Mouse (Mus musculus) spleen, adult 2 months (tissue): ENCODE results near the gene Stard5. TPM values are rescaled to one million over a fixed set of nuclear protein-coding genes. Genes with fewer than 3 reads are reported as not detected.

Experiments
- DNase-seq, 2 experiments: peaks; one replicate each; pipeline versions ENCODE4 v3.0.0 to v3.0.0-alpha.2; 2012 to 2021; ENCODE audit warnings: low spot score in 2 of 2, low read depth in 1 of 2
- H3K27ac ChIP-seq: fragments of 200-500 bp; 2 replicates; pipeline ENCODE4 v1.5.1; 2012; ENCODE audit warnings: low read length, inconsistent platforms; ENCODE audit not compliant: insufficient read depth
- H3K27me3 ChIP-seq: fragments of 200-500 bp; 2 replicates; pipeline ENCODE4 v1.6.1; 2012; ENCODE audit warnings: mild to moderate bottlenecking, moderate library complexity, low read length, inconsistent platforms; ENCODE audit not compliant: control insufficient read depth, insufficient read depth
- H3K36me3 ChIP-seq: fragments of 200-500 bp; 2 replicates; pipeline ENCODE4 v1.6.1; 2012; ENCODE audit warnings: mild to moderate bottlenecking, low read length, inconsistent platforms; ENCODE audit not compliant: control insufficient read depth, insufficient read depth
- H3K4me1 ChIP-seq: fragments of 200-500 bp; 2 replicates; pipeline ENCODE4 v1.6.1; 2011; ENCODE audit warnings: inconsistent platforms; ENCODE audit not compliant: control insufficient read depth, insufficient read depth, insufficient read length
- H3K4me3 ChIP-seq: fragments of 200-500 bp; 2 replicates; pipeline ENCODE4 v1.5.1; 2011; ENCODE audit warnings: mild to moderate bottlenecking, inconsistent platforms; ENCODE audit not compliant: insufficient read depth, insufficient read length; ENCODE audit errors: extremely low read depth
- CTCF ChIP-seq: fragments of 200-500 bp; IDR thresholded peaks from 2 replicates; pipeline ENCODE4 v1.5.1; 2011; ENCODE audit warnings: mild to moderate bottlenecking, inconsistent platforms; ENCODE audit not compliant: insufficient read depth, insufficient read length, insufficient replicate concordance; ENCODE audit errors: extremely low read depth
- POLR2A ChIP-seq: fragments of 200-500 bp; IDR thresholded peaks from 2 replicates; pipeline ENCODE4 v1.6.1; 2011; ENCODE audit warnings: low read depth, low read length, inconsistent platforms
- WGBS: fragments of 180-500 bp; shearing (Covaris S2); methylation state at CpG from one replicate; pipeline ENCODE4 v1.1.7; 2018; 5-methylcytosine and 5-hydroxymethylcytosine counted together
- polyA plus RNA-seq: library from polyadenylated mRNA; depleted of rRNA; stranded (reverse); fragments of >200 nt; gene quantifications from 2 replicates; pipeline ENCODE4 v1.2.3, GENCODE M21; 2012

The Stard5 gene
- polyA plus RNA-seq, 1 experiment = 18.4 TPM

DNA sequence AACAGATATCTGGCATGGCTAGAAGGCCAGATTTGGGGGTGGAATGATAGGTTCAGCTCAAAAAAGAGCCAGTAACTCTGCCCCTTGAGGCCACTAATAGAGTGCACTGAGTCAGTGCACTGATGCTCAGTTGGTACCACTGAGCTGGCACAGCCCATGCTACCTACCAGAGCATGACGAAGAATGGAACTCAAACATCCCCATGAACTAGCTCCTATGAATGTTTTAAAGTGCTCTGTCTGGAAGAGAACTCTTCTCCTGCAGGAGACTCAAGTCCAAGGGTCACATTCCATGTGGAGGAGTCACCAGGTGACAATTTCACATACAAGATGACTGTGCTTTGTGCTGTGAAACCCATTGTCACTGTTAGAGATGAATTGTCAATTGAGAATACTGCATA is 13.1 kb upstream of the Stard5 start:
- no peak overlapping the region for H3K27ac ChIP-seq
- TF ChIP-seq CTCF (no peak), POLR2A (no peak)
- no peak for DNase-seq
- no peak overlapping the region for H3K4me3 ChIP-seq
- no peaks in the 10 kb centered on the region for H3K36me3 ChIP-seq
- WGBS = 93% methylated on average over 1 of the region's 1 CpGs
- H3K4me1 ChIP-seq = peaks cover 9% of the 10 kb centered on the region
- no peaks in the 10 kb centered on the region for H3K27me3 ChIP-seq

DNA sequence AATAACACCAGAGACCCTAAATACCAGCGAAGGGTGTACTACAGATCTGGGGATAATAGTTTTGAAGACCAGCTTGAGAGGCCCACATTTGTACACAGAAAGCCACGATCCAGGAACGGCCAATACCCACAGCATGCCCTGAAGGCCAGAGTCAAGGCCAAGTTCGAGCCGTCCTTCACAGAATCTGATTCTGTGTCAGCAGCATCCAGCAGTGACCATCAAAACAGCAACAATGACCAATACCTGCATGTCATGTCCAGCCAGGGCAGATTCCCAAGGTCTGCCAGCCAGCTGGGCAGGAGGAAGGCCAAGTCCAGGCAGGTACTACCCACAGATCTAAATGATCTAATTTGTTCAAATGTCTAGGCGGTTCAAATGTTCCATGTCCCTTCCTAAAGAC is 9.2 kb upstream of the Stard5 start:
- Histone ChIP-seq H3K36me3 (no peaks in the 10 kb centered on the region), H3K4me1 (no peaks in the 10 kb centered on the region; the same call in none of the 2 replicates), H3K4me3 (no peak overlapping the region), H3K27ac (no peak overlapping the region), H3K27me3 (no peaks in the 10 kb centered on the region)
- WGBS = 88% methylated on average over 6 of the region's 6 CpGs
- DNase-seq = no peak
- TF ChIP-seq POLR2A (no peak), CTCF (no peak)

DNA sequence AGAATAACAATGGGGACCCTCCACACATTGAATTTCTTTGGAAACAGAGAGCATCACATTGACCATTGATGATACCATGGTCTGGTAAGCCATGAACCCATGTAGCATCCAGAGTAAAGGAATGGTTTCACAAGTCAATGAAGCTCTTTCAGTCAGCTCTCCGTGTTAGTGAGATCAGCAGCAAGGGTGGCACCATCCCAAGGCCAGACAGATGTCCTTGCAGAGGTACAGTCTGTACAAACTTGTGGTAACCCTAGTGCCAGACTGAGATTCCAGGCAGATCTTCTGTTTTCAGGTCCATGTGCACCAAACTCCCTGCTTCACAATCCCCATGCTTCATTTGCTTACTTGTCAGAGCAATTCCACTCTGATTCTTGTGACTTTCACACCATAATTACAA is 7.7 kb upstream of the Stard5 start:
- WGBS = 89% methylated on average over 1 of the region's 1 CpGs
- H3K4me1 ChIP-seq = no peaks in the 10 kb centered on the region

DNA sequence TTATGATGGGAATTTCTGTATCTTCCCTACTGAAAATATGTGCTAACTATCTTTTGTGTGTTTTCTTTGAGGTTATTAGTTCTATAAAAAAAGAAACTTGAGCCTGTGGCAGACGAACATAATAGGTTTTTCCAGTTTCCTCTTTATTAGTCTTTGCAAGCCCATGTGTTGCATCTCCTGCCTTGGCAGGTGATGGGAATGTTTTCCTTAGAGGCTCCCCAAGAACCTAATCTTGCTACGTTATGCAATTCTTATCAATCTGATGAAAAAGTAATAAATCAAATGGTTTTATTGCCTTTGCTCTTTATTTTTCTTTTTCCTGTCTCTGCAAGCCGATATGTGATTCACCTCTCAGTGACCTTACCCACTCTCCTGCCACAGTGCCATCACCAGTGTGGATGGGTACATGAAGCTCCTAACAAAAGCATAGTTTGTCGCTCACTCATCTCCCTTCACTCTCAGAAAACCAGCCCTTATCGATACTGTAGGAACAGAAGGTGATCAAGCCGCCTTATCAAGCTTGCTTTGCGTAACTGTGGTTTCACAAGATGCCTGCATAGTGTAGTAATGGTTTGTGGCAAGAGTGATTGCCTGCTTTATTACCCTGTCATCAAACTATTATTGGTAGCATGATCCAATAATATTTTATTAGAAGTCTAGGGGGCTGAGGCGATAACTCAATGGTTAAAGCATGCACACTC is 5.1 kb upstream of the Stard5 start:
- DNase-seq = no peak
- TF ChIP-seq POLR2A = no peak
- TF ChIP-seq CTCF = no peak
- WGBS = 92% methylated on average over 8 of the region's 8 CpGs
- H3K4me3 ChIP-seq = no peak overlapping the region
- no peaks in the 10 kb centered on the region for H3K4me1 ChIP-seq
- no peak overlapping the region for H3K27ac ChIP-seq
- no peaks in the 10 kb centered on the region for H3K36me3 ChIP-seq
- H3K27me3 ChIP-seq = no peaks in the 10 kb centered on the region

More for the DNA sequence above, 7.7 kb upstream of the Stard5 start:
- Histone ChIP-seq H3K27me3 (no peaks in the 10 kb centered on the region), H3K27ac (no peak overlapping the region), H3K4me3 (no peak overlapping the region), H3K36me3 (no peaks in the 10 kb centered on the region)
- DNase-seq = no peak
- TF ChIP-seq CTCF = no peak
- TF ChIP-seq POLR2A = no peak

DNA sequence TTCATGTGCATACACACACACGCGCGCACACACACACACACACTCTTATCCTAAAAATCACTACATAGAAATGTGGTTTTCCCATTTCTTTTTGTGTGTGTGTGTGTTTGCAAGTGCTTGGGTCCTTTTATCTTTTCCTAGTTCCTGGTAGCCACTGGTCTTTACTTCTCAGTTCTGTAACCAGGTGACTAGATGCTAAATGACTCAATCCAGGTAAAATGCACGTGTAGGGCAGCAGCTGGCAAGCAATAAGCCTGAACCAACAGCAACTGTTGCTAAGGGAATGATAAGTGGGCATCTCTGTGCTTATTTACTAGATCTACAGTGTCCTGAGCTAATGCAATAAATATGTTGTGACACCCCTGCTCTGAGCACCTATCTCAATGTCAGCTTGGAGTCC is 4.4 kb upstream of the Stard5 start:
- WGBS = 87% methylated on average over 4 of the region's 4 CpGs
- no peak for DNase-seq
- TF ChIP-seq CTCF (no peak), POLR2A (no peak)
- Histone ChIP-seq H3K27me3 (no peaks in the 10 kb centered on the region), H3K36me3 (no peaks in the 10 kb centered on the region), H3K27ac (no peak overlapping the region), H3K4me3 (no peak overlapping the region), H3K4me1 (peaks cover under 1% of the 10 kb centered on the region; the same call in 1 of the 2 replicates)

DNA sequence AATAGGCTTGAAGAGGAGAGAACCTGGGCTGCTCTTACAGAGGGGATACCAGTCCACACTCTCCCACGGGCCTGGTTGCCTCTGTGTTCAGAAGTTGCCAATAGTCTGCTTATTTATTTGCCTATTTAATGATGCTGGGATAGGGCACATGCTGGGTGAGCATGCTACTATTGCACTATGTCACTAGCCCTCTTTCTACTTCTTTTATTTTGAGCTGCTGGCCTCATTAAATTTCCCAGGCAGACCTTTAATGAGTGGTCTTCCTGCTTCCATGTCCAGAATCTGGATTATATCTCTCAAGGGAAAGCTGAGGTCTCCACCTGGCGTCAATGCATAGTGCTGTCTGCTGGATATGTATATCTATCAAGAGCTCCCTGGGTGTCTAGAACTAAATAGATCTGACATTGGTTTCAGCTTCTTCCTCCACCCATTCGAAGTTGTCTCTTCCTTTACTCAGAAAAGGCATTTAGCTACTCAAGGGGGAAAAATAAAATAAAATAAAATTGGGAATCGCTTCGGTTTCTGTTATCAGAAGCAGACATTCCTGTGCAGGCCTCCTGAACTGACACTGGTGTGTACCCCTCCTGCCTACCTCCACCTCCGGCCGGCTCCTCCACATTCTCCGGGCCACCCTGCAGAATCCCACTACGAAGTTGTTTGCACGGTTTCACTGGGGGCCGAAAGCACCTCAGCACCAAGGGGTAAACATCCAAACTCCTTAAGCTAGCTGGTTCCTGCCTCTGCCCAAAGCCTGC is 509 bp upstream of the Stard5 start:
- no peak for TF ChIP-seq POLR2A
- TF ChIP-seq CTCF = no peak
- Histone ChIP-seq H3K4me3 (peak overlapping the region; percentile 77), H3K36me3 (peaks cover 2% of the 10 kb centered on the region; the same call in 1 of the 2 replicates), H3K27me3 (no peaks in the 10 kb centered on the region), H3K4me1 (peaks cover 2% of the 10 kb centered on the region; the same call in 1 of the 2 replicates), H3K27ac (peak overlapping the region; percentile 55; the same call in 1 of the 2 replicates)
- WGBS = 10% methylated on average over 11 of the region's 11 CpGs
- DNase-seq = no peak

DNA sequence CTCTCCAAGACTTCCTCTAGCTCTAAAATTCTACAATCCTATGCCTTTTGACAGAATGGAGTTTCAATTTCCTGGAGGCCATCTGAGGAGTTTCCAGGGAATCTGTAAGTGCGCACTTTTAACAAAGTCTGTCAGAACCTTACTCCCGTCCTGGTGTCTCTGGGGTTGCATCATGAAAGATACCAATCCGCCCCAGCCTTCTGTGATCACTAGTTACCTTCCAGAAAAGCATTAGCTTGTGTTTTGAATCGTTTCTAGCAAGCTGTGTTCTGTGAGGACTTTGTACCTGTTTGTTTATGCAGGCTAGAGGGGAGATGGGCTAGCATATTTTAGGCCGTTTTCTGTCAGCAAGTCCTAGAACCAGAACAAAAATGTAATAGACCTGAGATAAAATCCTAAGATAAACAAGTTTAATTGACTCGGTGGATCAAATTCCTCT is 942 bp downstream of the Stard5 start:
- Histone ChIP-seq H3K4me1 (peaks cover 2% of the 10 kb centered on the region; the same call in 1 of the 2 replicates), H3K36me3 (peaks cover 4% of the 10 kb centered on the region; the same call in 1 of the 2 replicates), H3K27me3 (no peaks in the 10 kb centered on the region), H3K4me3 (peak overlapping the region; percentile 39; the same call in 1 of the 2 replicates), H3K27ac (peak overlapping the region; percentile 30; the same call in 1 of the 2 replicates)
- no peak for DNase-seq
- TF ChIP-seq CTCF = no peak
- no peak for TF ChIP-seq POLR2A
- WGBS = 82% methylated on average over 6 of the region's 6 CpGs
